Mouse (Mus musculus): ENCODE measurements around the gene Rab44. TPM values are rescaled to one million over a fixed set of nuclear protein-coding genes. Genes with fewer than 3 reads are reported as not detected.

The Rab44 gene
- polyA plus RNA-seq, 1 experiment from 2014 or later, result not detected

- no peaks in the 10 kb centered on the region for H3K27me3 ChIP-seq (replicated peaks)
- no peak overlapping the region for H3K27ac ChIP-seq
- no peak overlapping the region for H3K9ac ChIP-seq
- no peak overlapping the region for H3K4me3 ChIP-seq
- H3K4me2 ChIP-seq, result no peak overlapping the region
- no peaks in the 10 kb centered on the region for H3K36me3 ChIP-seq (replicated peaks)
- ATAC-seq (replicated peaks), result no peak
- H3K9me3 ChIP-seq, result no peaks in the 10 kb centered on the region
- 93% methylated on average over 12 of the region's 12 CpGs for WGBS
- H3K4me1 ChIP-seq, result no peaks in the 10 kb centered on the region; the same call in 1 of the 2 replicates
These were observed 31.2 kb downstream of the Rab44 start for GRCm38 (mm10) chr17:29145101-29145500.

- WGBS, result 84% methylated on average over 14 of the region's 14 CpGs
- Histone ChIP-seq H3K4me3 (no peak overlapping the region), H3K27ac (no peak overlapping the region), H3K4me1 (no peaks in the 10 kb centered on the region; the same call in 1 of the 2 replicates), H3K9ac (no peak overlapping the region), H3K4me2 (no peak overlapping the region), H3K27me3 (replicated peaks) (no peaks in the 10 kb centered on the region), H3K36me3 (replicated peaks) (no peaks in the 10 kb centered on the region), H3K9me3 (no peaks in the 10 kb centered on the region)
- no peak for ATAC-seq (replicated peaks)
These were observed 33.3 kb downstream of the Rab44 start for GRCm38 (mm10) chr17:29147273-29147672.

GRCm38 (mm10) chr17:29147773-29148172 lies 33.8 kb downstream of the Rab44 start:
- H3K27me3 ChIP-seq (replicated peaks), result no peaks in the 10 kb centered on the region
- ATAC-seq (replicated peaks), result no peak
- WGBS, result 81% methylated on average over 6 of the region's 6 CpGs
- no peak overlapping the region for H3K9ac ChIP-seq
- H3K4me3 ChIP-seq, result no peak overlapping the region
- no peak overlapping the region for H3K4me2 ChIP-seq
- H3K27ac ChIP-seq, result no peak overlapping the region
- H3K9me3 ChIP-seq, result no peaks in the 10 kb centered on the region
- H3K36me3 ChIP-seq (replicated peaks), result no peaks in the 10 kb centered on the region
- H3K4me1 ChIP-seq, result no peaks in the 10 kb centered on the region; the same call in 1 of the 2 replicates

- 70% methylated on average over 7 of the region's 7 CpGs for WGBS
- Histone ChIP-seq H3K36me3 (replicated peaks) (no peaks in the 10 kb centered on the region), H3K9me3 (no peaks in the 10 kb centered on the region), H3K27me3 (replicated peaks) (no peaks in the 10 kb centered on the region), H3K4me1 (no peaks in the 10 kb centered on the region; the same call in 1 of the 2 replicates), H3K4me3 (no peak overlapping the region), H3K27ac (no peak overlapping the region), H3K9ac (no peak overlapping the region), H3K4me2 (no peak overlapping the region)
- no peak for ATAC-seq (replicated peaks)
These were observed 35.8 kb downstream of the Rab44 start for GRCm38 (mm10) chr17:29149766-29150165.

GRCm38 (mm10) chr17:29152547-29152946 lies 38.6 kb downstream of the Rab44 start:
- no peak overlapping the region for H3K4me3 ChIP-seq
- ATAC-seq (replicated peaks), result no peak
- 80% methylated on average over 5 of the region's 5 CpGs for WGBS
- no peaks in the 10 kb centered on the region for H3K9me3 ChIP-seq
- no peaks in the 10 kb centered on the region for H3K36me3 ChIP-seq (replicated peaks)
- H3K27ac ChIP-seq, result no peak overlapping the region
- peaks cover 12% of the 10 kb centered on the region; the same call in 1 of the 2 replicates for H3K4me1 ChIP-seq
- no peak overlapping the region for H3K4me2 ChIP-seq
- no peaks in the 10 kb centered on the region for H3K27me3 ChIP-seq (replicated peaks)
- no peak overlapping the region for H3K9ac ChIP-seq

- H3K9ac ChIP-seq, result no peak overlapping the region
- H3K4me3 ChIP-seq, result no peak overlapping the region
- no peaks in the 10 kb centered on the region for H3K9me3 ChIP-seq
- H3K27ac ChIP-seq, result no peak overlapping the region
- 87% methylated on average over 13 of the region's 13 CpGs for WGBS
- H3K4me1 ChIP-seq, result peaks cover 12% of the 10 kb centered on the region; the same call in 1 of the 2 replicates
- no peaks in the 10 kb centered on the region for H3K36me3 ChIP-seq (replicated peaks)
- ATAC-seq (replicated peaks), result no peak
- H3K4me2 ChIP-seq, result no peak overlapping the region
- H3K27me3 ChIP-seq (replicated peaks), result no peaks in the 10 kb centered on the region
These were observed 40.3 kb downstream of the Rab44 start for GRCm38 (mm10) chr17:29154247-29154646.

- H3K4me2 ChIP-seq, result no peak overlapping the region
- H3K9ac ChIP-seq, result no peak overlapping the region
- H3K4me3 ChIP-seq, result no peak overlapping the region
- H3K36me3 ChIP-seq (replicated peaks), result no peaks in the 10 kb centered on the region
- 51% methylated on average over 12 of the region's 12 CpGs for WGBS
- no peaks in the 10 kb centered on the region for H3K9me3 ChIP-seq
- peaks cover 12% of the 10 kb centered on the region; the same call in 1 of the 2 replicates for H3K4me1 ChIP-seq
- 0 out of 2 replicates have a peak, but pooled peaks have one; percentile 26 for ATAC-seq (replicated peaks)
- no peak overlapping the region for H3K27ac ChIP-seq
- no peaks in the 10 kb centered on the region for H3K27me3 ChIP-seq (replicated peaks)
These were observed 41.6 kb downstream of the Rab44 start for GRCm38 (mm10) chr17:29155355-29156135.

- 68% methylated on average over 16 of the region's 16 CpGs for WGBS
- no peak overlapping the region for H3K4me3 ChIP-seq
- H3K9ac ChIP-seq, result no peak overlapping the region
- H3K27me3 ChIP-seq (replicated peaks), result no peaks in the 10 kb centered on the region
- no peaks in the 10 kb centered on the region for H3K36me3 ChIP-seq (replicated peaks)
- H3K27ac ChIP-seq, result no peak overlapping the region
- H3K9me3 ChIP-seq, result no peaks in the 10 kb centered on the region
- H3K4me1 ChIP-seq, result peaks cover 12% of the 10 kb centered on the region; the same call in 1 of the 2 replicates
- ATAC-seq (replicated peaks), result peak; percentile 43; the same call in 1 of the 2 replicates
- no peak overlapping the region for H3K4me2 ChIP-seq
These were observed 42.5 kb downstream of the Rab44 start for GRCm38 (mm10) chr17:29156396-29156795.

- H3K4me2 ChIP-seq, result no peak overlapping the region
- no peak overlapping the region for H3K9ac ChIP-seq
- no peak overlapping the region for H3K27ac ChIP-seq
- H3K9me3 ChIP-seq, result no peaks in the 10 kb centered on the region
- peaks cover 12% of the 10 kb centered on the region; the same call in 1 of the 2 replicates for H3K4me1 ChIP-seq
- ATAC-seq (replicated peaks), result no peak
- 94% methylated on average over 8 of the region's 8 CpGs for WGBS
- H3K36me3 ChIP-seq (replicated peaks), result no peaks in the 10 kb centered on the region
- no peaks in the 10 kb centered on the region for H3K27me3 ChIP-seq (replicated peaks)
- no peak overlapping the region for H3K4me3 ChIP-seq
These were observed 42.9 kb downstream of the Rab44 start for GRCm38 (mm10) chr17:29156866-29157265.

GRCm38 (mm10) chr17:29158899-29159298 lies 45.0 kb downstream of the Rab44 start:
- Histone ChIP-seq H3K27me3 (replicated peaks) (no peaks in the 10 kb centered on the region), H3K9me3 (no peaks in the 10 kb centered on the region), H3K4me3 (no peak overlapping the region), H3K4me1 (peaks cover 12% of the 10 kb centered on the region; the same call in 1 of the 2 replicates), H3K27ac (no peak overlapping the region), H3K36me3 (replicated peaks) (no peaks in the 10 kb centered on the region), H3K9ac (no peak overlapping the region), H3K4me2 (no peak overlapping the region)
- WGBS, result 94% methylated on average over 15 of the region's 15 CpGs
- no peak for ATAC-seq (replicated peaks)

- Histone ChIP-seq H3K4me1 (peaks cover 13% of the 10 kb centered on the region), H3K4me3 (no peak overlapping the region), H3K9ac (no peak overlapping the region), H3K27ac (no peak overlapping the region), H3K4me2 (no peak overlapping the region), H3K9me3 (no peaks in the 10 kb centered on the region), H3K36me3 (replicated peaks) (no peaks in the 10 kb centered on the region), H3K27me3 (replicated peaks) (no peaks in the 10 kb centered on the region)
- 91% methylated on average over 5 of the region's 5 CpGs for WGBS
- no peak for ATAC-seq (replicated peaks)
These were observed 45.4 kb downstream of the Rab44 start for GRCm38 (mm10) chr17:29159320-29159719.

GRCm38 (mm10) chr17:29159743-29160455 lies 46.0 kb downstream of the Rab44 start:
- H3K9ac ChIP-seq, result no peak overlapping the region
- no peak overlapping the region for H3K4me3 ChIP-seq
- no peaks in the 10 kb centered on the region for H3K27me3 ChIP-seq (replicated peaks)
- no peaks in the 10 kb centered on the region for H3K9me3 ChIP-seq
- ATAC-seq (replicated peaks), result no peak
- no peaks in the 10 kb centered on the region for H3K36me3 ChIP-seq (replicated peaks)
- no peak overlapping the region for H3K4me2 ChIP-seq
- WGBS, result 89% methylated on average over 16 of the region's 16 CpGs
- peaks cover 19% of the 10 kb centered on the region for H3K4me1 ChIP-seq
- no peak overlapping the region for H3K27ac ChIP-seq

Data from midbrain, embryonic 15.5 days (tissue).